Mouse (Mus musculus): ENCODE data around the gene Sestd1. TPM values are rescaled to one million over a fixed set of nuclear protein-coding genes. Genes with fewer than 3 reads are reported as not detected.
A peak's percentile ranks its signal among the peaks of the same experiment; 100 is the strongest.

Sestd1 gene
- polyA plus RNA-seq, 1 experiment from 2014 or later = 27.9 TPM

GRCm38 (mm10) chr2:77286755-77287154 is 6.4 kb upstream of the Sestd1 start:
- Histone ChIP-seq H3K27me3 (ENCODE audit: insufficient read depth, low read length) (no peaks in the 10 kb centered on the region), H3K27ac (ENCODE audit: low read depth) (no peak overlapping the region), H3K9me3 (ENCODE audit: low read depth, low read length) (no peaks in the 10 kb centered on the region), H3K36me3 (ENCODE audit: insufficient read depth) (no peaks in the 10 kb centered on the region), H3K9ac (no peak overlapping the region), H3K4me1 (ENCODE audit: insufficient read depth) (0 out of 2 replicates have a peak, but pooled peaks cover 3% of the 10 kb centered on the region), H3K4me3 (ENCODE audit: low read depth, low read length) (no peak overlapping the region), H3K4me2 (no peak overlapping the region)
- DNase-seq (no peak), ATAC-seq (ENCODE audit: insufficient read depth) (no peak)
- no peak for TF ChIP-seq CTCF (IDR thresholded peaks at IDR 0.05; ENCODE audit: low read depth)
- WGBS = 62% methylated on average over 2 of the region's 2 CpGs

- no peaks in the 10 kb centered on the region for H3K36me3 ChIP-seq (ENCODE audit: insufficient read depth)
- no peak overlapping the region for H3K9ac ChIP-seq
- peak; percentile 46 for DNase-seq
- no peak for ATAC-seq (ENCODE audit: insufficient read depth)
- H3K27ac ChIP-seq (ENCODE audit: low read depth) = no peak overlapping the region
- H3K4me2 ChIP-seq = no peak overlapping the region
- H3K4me1 ChIP-seq (ENCODE audit: insufficient read depth) = 0 out of 2 replicates have a peak, but pooled peaks cover 3% of the 10 kb centered on the region
- H3K4me3 ChIP-seq (ENCODE audit: low read depth, low read length) = no peak overlapping the region
- H3K27me3 ChIP-seq (ENCODE audit: insufficient read depth, low read length) = no peaks in the 10 kb centered on the region
- TF ChIP-seq CTCF (IDR thresholded peaks at IDR 0.05; ENCODE audit: low read depth) = no peak
- 65% methylated on average over 2 of the region's 2 CpGs for WGBS
- H3K9me3 ChIP-seq (ENCODE audit: low read depth, low read length) = no peaks in the 10 kb centered on the region
These were observed 4.0 kb upstream of the Sestd1 start for GRCm38 (mm10) chr2:77284281-77284899.

GRCm38 (mm10) chr2:77279861-77280511 is 406 bp downstream of the Sestd1 start:
- Histone ChIP-seq H3K36me3 (ENCODE audit: insufficient read depth) (no peaks in the 10 kb centered on the region), H3K9me3 (ENCODE audit: low read depth, low read length) (no peaks in the 10 kb centered on the region), H3K4me2 (peak overlapping the region; percentile 83), H3K27me3 (ENCODE audit: insufficient read depth, low read length) (no peaks in the 10 kb centered on the region), H3K27ac (ENCODE audit: low read depth) (peak overlapping the region; percentile 71), H3K9ac (peak overlapping the region; percentile 97), H3K4me3 (ENCODE audit: low read depth, low read length) (peak overlapping the region; percentile 91), H3K4me1 (ENCODE audit: insufficient read depth) (peaks cover 8% of the 10 kb centered on the region; the same call in 1 of the 2 replicates)
- DNase-seq (peak; percentile 61), ATAC-seq (ENCODE audit: insufficient read depth) (peak; percentile 69)
- WGBS = under 1% methylated on average over 54 of the region's 57 CpGs
- TF ChIP-seq CTCF (IDR thresholded peaks at IDR 0.05; ENCODE audit: low read depth) = no peak

DNA sequence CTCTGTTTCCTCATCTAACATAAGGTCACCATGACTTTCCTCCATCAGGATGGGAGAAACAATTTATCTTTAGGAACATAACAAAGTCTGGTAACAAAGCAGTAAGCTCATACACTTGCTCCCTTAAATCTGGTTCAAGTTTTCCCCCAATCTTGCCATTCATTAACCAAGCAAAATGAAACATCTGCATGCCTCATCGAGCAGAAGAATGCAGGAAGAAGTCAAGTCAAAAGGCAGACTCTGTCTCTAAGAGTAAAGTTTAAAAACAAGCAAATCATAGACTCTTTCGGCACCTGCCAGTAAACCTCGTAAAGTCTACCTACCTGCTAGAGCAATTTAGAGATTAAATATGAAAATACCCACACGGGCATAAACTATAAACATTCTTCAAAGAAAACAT is 3.1 kb downstream of the Sestd1 start:
- Histone ChIP-seq H3K9me3 (ENCODE audit: low read depth, low read length) (no peaks in the 10 kb centered on the region), H3K4me1 (ENCODE audit: insufficient read depth) (peaks cover 11% of the 10 kb centered on the region), H3K4me2 (no peak overlapping the region), H3K27me3 (ENCODE audit: insufficient read depth, low read length) (no peaks in the 10 kb centered on the region), H3K4me3 (ENCODE audit: low read depth, low read length) (no peak overlapping the region), H3K27ac (ENCODE audit: low read depth) (no peak overlapping the region), H3K9ac (no peak overlapping the region), H3K36me3 (ENCODE audit: insufficient read depth) (no peaks in the 10 kb centered on the region)
- TF ChIP-seq CTCF (IDR thresholded peaks at IDR 0.05; ENCODE audit: low read depth) = no peak
- WGBS = 56% methylated on average over 4 of the region's 4 CpGs
- DNase-seq (no peak), ATAC-seq (ENCODE audit: insufficient read depth) (no peak)

- no peak for ATAC-seq (ENCODE audit: insufficient read depth)
- no peaks in the 10 kb centered on the region for H3K27me3 ChIP-seq (ENCODE audit: insufficient read depth, low read length)
- no peaks in the 10 kb centered on the region for H3K36me3 ChIP-seq (ENCODE audit: insufficient read depth)
- no peak overlapping the region for H3K9ac ChIP-seq
- H3K4me2 ChIP-seq = no peak overlapping the region
- H3K4me3 ChIP-seq (ENCODE audit: low read depth, low read length) = no peak overlapping the region
- no peak overlapping the region for H3K27ac ChIP-seq (ENCODE audit: low read depth)
- H3K4me1 ChIP-seq (ENCODE audit: insufficient read depth) = peaks cover 11% of the 10 kb centered on the region
- no peaks in the 10 kb centered on the region for H3K9me3 ChIP-seq (ENCODE audit: low read depth, low read length)
- DNase-seq = no peak
- WGBS = 81% methylated on average over 5 of the region's 5 CpGs
- TF ChIP-seq CTCF (IDR thresholded peaks at IDR 0.05; ENCODE audit: low read depth) = no peak
These were observed 4.5 kb downstream of the Sestd1 start for GRCm38 (mm10) chr2:77275851-77276250.

DNA sequence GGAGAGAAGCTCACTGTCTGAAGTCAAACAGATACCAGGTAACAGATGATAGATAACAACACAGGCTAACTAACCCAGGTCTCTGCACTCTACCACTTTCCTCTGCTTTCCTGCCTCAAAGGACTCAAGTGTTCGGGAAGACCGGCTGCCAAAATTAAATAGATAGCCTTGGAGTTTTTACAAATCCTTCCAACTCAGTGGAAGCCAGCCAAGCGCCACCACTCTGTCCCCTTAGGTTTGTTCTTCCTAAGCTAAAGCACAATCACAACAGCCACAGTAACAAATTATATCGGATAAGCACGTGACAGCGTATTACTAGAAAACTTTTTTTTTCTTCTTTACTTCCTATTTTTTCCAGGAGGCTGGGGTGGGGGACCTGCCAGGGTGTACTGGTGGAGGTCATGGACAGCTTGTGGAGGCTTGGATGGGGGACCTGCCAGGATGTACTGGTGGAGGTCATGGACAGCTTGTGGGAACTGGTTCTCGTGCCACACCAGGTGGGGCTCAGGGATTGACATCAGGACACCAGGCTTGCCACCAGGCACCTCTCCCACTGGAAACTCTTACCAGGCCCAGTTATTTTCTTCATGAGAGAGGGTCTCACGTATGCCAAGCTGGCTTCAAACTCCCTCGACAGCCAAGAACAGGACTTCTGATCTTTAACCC is 5.3 kb downstream of the Sestd1 start:
- no peak for TF ChIP-seq CTCF (IDR thresholded peaks at IDR 0.05; ENCODE audit: low read depth)
- no peak overlapping the region for H3K4me2 ChIP-seq
- H3K36me3 ChIP-seq (ENCODE audit: insufficient read depth) = no peaks in the 10 kb centered on the region
- no peak overlapping the region for H3K9ac ChIP-seq
- no peak overlapping the region for H3K4me3 ChIP-seq (ENCODE audit: low read depth, low read length)
- H3K27ac ChIP-seq (ENCODE audit: low read depth) = no peak overlapping the region
- ATAC-seq (ENCODE audit: insufficient read depth) (no peak), DNase-seq (peak; percentile 35)
- no peaks in the 10 kb centered on the region for H3K9me3 ChIP-seq (ENCODE audit: low read depth, low read length)
- WGBS = 62% methylated on average over 9 of the region's 9 CpGs
- no peaks in the 10 kb centered on the region for H3K27me3 ChIP-seq (ENCODE audit: insufficient read depth, low read length)
- H3K4me1 ChIP-seq (ENCODE audit: insufficient read depth) = peaks cover 11% of the 10 kb centered on the region

GRCm38 (mm10) chr2:77272953-77273352 is 7.4 kb downstream of the Sestd1 start:
- H3K36me3 ChIP-seq (ENCODE audit: insufficient read depth) = no peaks in the 10 kb centered on the region
- ATAC-seq (ENCODE audit: insufficient read depth) (no peak), DNase-seq (no peak)
- no peak overlapping the region for H3K4me3 ChIP-seq (ENCODE audit: low read depth, low read length)
- H3K4me2 ChIP-seq = no peak overlapping the region
- H3K4me1 ChIP-seq (ENCODE audit: insufficient read depth) = peaks cover 11% of the 10 kb centered on the region
- no peak for TF ChIP-seq CTCF (IDR thresholded peaks at IDR 0.05; ENCODE audit: low read depth)
- H3K27me3 ChIP-seq (ENCODE audit: insufficient read depth, low read length) = no peaks in the 10 kb centered on the region
- no peak overlapping the region for H3K9ac ChIP-seq
- no peak overlapping the region for H3K27ac ChIP-seq (ENCODE audit: low read depth)
- no peaks in the 10 kb centered on the region for H3K9me3 ChIP-seq (ENCODE audit: low read depth, low read length)
- 80% methylated on average over 2 of the region's 2 CpGs for WGBS

Measured in lung, embryonic 14.5 days (tissue).